Mouse (Mus musculus): Measurements from ENCODE around the gene Slc35d3. TPM values are rescaled to one million over a fixed set of nuclear protein-coding genes. Genes with fewer than 3 reads are reported as not detected.

Gene Slc35d3
- polyA plus RNA-seq, 1 experiment from 2014 or later: not detected

- CTCF ChIA-PET: no interaction called here
- DNase-seq (ENCODE audit: low read depth, low spot score) (no peak), ATAC-seq (no peak)
- TF ChIP-seq CTCF (IDR thresholded peaks at IDR 0.05): no peak
- in situ Hi-C loops (cut with MboI; ENCODE audit: low pct_unique_long_range_greater_than_20kb): no loop called here
- POLR2A ChIA-PET: no interaction called here
- peaks cover 40% of the 10 kb centered on the region for H3K27me3 ChIP-seq
Observed at GRCm38 (mm10) chr10:19835887-19836710, 15.2 kb downstream of the Slc35d3 start.

GRCm38 (mm10) chr10:19834222-19834621 is 17.0 kb downstream of the Slc35d3 start:
- no peak for TF ChIP-seq CTCF (IDR thresholded peaks at IDR 0.05)
- POLR2A ChIA-PET: no interaction called here
- CTCF ChIA-PET: no interaction called here
- no peak for DNase-seq (ENCODE audit: low read depth, low spot score)
- in situ Hi-C loops (cut with MboI; ENCODE audit: low pct_unique_long_range_greater_than_20kb): no loop called here
- peaks cover 35% of the 10 kb centered on the region for H3K27me3 ChIP-seq
- no peak for ATAC-seq

GRCm38 (mm10) chr10:19831072-19831849 is 20.0 kb downstream of the Slc35d3 start:
- CTCF ChIA-PET: interaction anchor here (1.0 kb wide), 1 partner anchor 27 kb away, joined by 3 read pairs; no protein-coding TSS in a partner anchor
- no peak for ATAC-seq
- no peak for TF ChIP-seq CTCF (IDR thresholded peaks at IDR 0.05)
- DNase-seq (ENCODE audit: low read depth, low spot score): no peak
- POLR2A ChIA-PET: no interaction called here
- peaks cover 41% of the 10 kb centered on the region for H3K27me3 ChIP-seq
- in situ Hi-C loops (cut with MboI; ENCODE audit: low pct_unique_long_range_greater_than_20kb): no loop called here

GRCm38 (mm10) chr10:19820986-19821385 is 30.3 kb downstream of the Slc35d3 start:
- no peak for ATAC-seq
- no peak for TF ChIP-seq CTCF (IDR thresholded peaks at IDR 0.05)
- CTCF ChIA-PET: no interaction called here
- POLR2A ChIA-PET: no interaction called here
- no peak for DNase-seq (ENCODE audit: low read depth, low spot score)
- in situ Hi-C loops (cut with MboI; ENCODE audit: low pct_unique_long_range_greater_than_20kb): no loop called here
- peaks cover 33% of the 10 kb centered on the region for H3K27me3 ChIP-seq

- peaks cover 35% of the 10 kb centered on the region for H3K27me3 ChIP-seq
- ChIA-PET CTCF (interaction anchor here (1.0 kb wide), 1 partner anchor 14 kb away, joined by 3 read pairs; no protein-coding TSS in a partner anchor), POLR2A (no interaction called here)
- no peak for DNase-seq (ENCODE audit: low read depth, low spot score)
- in situ Hi-C loops (cut with MboI; ENCODE audit: low pct_unique_long_range_greater_than_20kb): no loop called here
- no peak for TF ChIP-seq CTCF (IDR thresholded peaks at IDR 0.05)
- ATAC-seq: no peak
Observed at GRCm38 (mm10) chr10:19818723-19819355, 32.4 kb downstream of the Slc35d3 start.

- ChIA-PET POLR2A (no interaction called here), CTCF (no interaction called here)
- ATAC-seq: no peak
- no peak for DNase-seq (ENCODE audit: low read depth, low spot score)
- TF ChIP-seq CTCF (IDR thresholded peaks at IDR 0.05): no peak
- in situ Hi-C loops (cut with MboI; ENCODE audit: low pct_unique_long_range_greater_than_20kb): no loop called here
- peaks cover 30% of the 10 kb centered on the region for H3K27me3 ChIP-seq
Observed at GRCm38 (mm10) chr10:19815371-19815770, 35.9 kb downstream of the Slc35d3 start.

- CTCF ChIA-PET: interaction anchor here (1.2 to 1.3 kb wide), 2 partner anchors 19 to 100 kb away, joined by 3 to 4 read pairs; partner anchors contain the start of gene Il20ra
- peaks cover 21% of the 10 kb centered on the region for H3K27me3 ChIP-seq
- in situ Hi-C loops (cut with MboI; ENCODE audit: low pct_unique_long_range_greater_than_20kb): no loop called here
- ATAC-seq: no peak
- POLR2A ChIA-PET: no interaction called here
- peak; percentile 70 for TF ChIP-seq CTCF (IDR thresholded peaks at IDR 0.05)
- no peak for DNase-seq (ENCODE audit: low read depth, low spot score)
Observed at GRCm38 (mm10) chr10:19811436-19812172, 39.7 kb downstream of the Slc35d3 start.

GRCm38 (mm10) chr10:19804763-19805162 is 46.5 kb downstream of the Slc35d3 start:
- H3K27me3 ChIP-seq: peaks cover 36% of the 10 kb centered on the region
- no peak for DNase-seq (ENCODE audit: low read depth, low spot score)
- no peak for ATAC-seq
- CTCF ChIA-PET: no interaction called here
- POLR2A ChIA-PET: interaction anchor here (0.6 kb wide), 1 partner anchor 94 kb away, joined by 3 read pairs; no protein-coding TSS in a partner anchor
- TF ChIP-seq CTCF (IDR thresholded peaks at IDR 0.05): no peak
- in situ Hi-C loops (cut with MboI; ENCODE audit: low pct_unique_long_range_greater_than_20kb): no loop called here

- DNase-seq (ENCODE audit: low read depth, low spot score): no peak
- no peak for ATAC-seq
- in situ Hi-C loops (cut with MboI; ENCODE audit: low pct_unique_long_range_greater_than_20kb): no loop called here
- peaks cover 32% of the 10 kb centered on the region for H3K27me3 ChIP-seq
- POLR2A ChIA-PET: interaction anchor here (0.6 kb wide), 1 partner anchor 41 kb away, joined by 3 read pairs; no protein-coding TSS in a partner anchor
- CTCF ChIA-PET: interaction anchor here (0.9 kb wide), 1 partner anchor 9 kb away, joined by 3 read pairs; no protein-coding TSS in a partner anchor
- no peak for TF ChIP-seq CTCF (IDR thresholded peaks at IDR 0.05)
Observed at GRCm38 (mm10) chr10:19802958-19803357, 48.3 kb downstream of the Slc35d3 start.

Other genes starting within 250 kb of the Slc35d3 start
- not detected for gene Il22ra2, start 229.5 kb downstream of the Slc35d3 start, polyA plus RNA-seq (2021)
- 0.60 TPM for gene Il20ra, start 138.9 kb downstream of the Slc35d3 start, polyA plus RNA-seq (2021)
- gene Pex7, start 56.2 kb upstream of the Slc35d3 start, polyA plus RNA-seq (2021): 43.4 TPM
- gene Map3k5, start 83.0 kb upstream of the Slc35d3 start, polyA plus RNA-seq (2021): 14.8 TPM